Mouse (Mus musculus) kidney, postnatal 0 days (tissue): ENCODE measurements at regions not wholly inside any gene's neighbourhood (a gene's known extent, or its start where the extent isn't known, plus 50 kb on each side); places are given as distances from the start of the nearest gene placed in this dataset.

Experiments
- ATAC-seq: fragments of 200-750 bp; cut with Nextera tagmentation; replicated peaks from 2 replicates; pipeline ENCODE4 v1.8.0; 2017; ENCODE audit warnings: low read depth, moderate number of reproducible peaks, moderate TSS enrichment, moderate library complexity; ENCODE audit not compliant: low FRiP score
- DNase-seq: peaks from one replicate; pipeline ENCODE4 v3.0.0-alpha.2; 2016; ENCODE audit warnings: low spot score
- H3K27ac ChIP-seq: fragments of 300-500 bp; sonication (generic); 2 replicates; pipeline ENCODE4 v1.5.1; 2014; ENCODE audit warnings: mild to moderate bottlenecking
- H3K27me3 ChIP-seq: fragments of 300-500 bp; sonication (generic); 2 replicates; pipeline ENCODE4 v1.6.1; 2014; ENCODE audit warnings: low read length, mixed read lengths; ENCODE audit not compliant: insufficient read depth
- H3K36me3 ChIP-seq: fragments of 300-500 bp; sonication (generic); 2 replicates; pipeline ENCODE4 v1.6.1; 2014; ENCODE audit warnings: low read length, mixed read lengths; ENCODE audit not compliant: insufficient read depth
- H3K4me1 ChIP-seq: fragments of 300-500 bp; sonication (generic); replicated peaks from 2 replicates; pipeline ENCODE4 v1.6.1; 2014; ENCODE audit warnings: antibody characterized with exemption, low read length, mixed read lengths; ENCODE audit not compliant: insufficient read depth
- H3K4me2 ChIP-seq: fragments of 300-500 bp; sonication (generic); 2 replicates; pipeline ENCODE4 v1.6.1; 2014; ENCODE audit warnings: mild to moderate bottlenecking, low read length, moderate library complexity, mixed read lengths
- H3K4me3 ChIP-seq: fragments of 300-500 bp; sonication (generic); replicated peaks from 2 replicates; pipeline ENCODE4 v1.5.1; 2014; ENCODE audit warnings: low read depth, low read length
- H3K9ac ChIP-seq: fragments of 300-500 bp; sonication (generic); 2 replicates; pipeline ENCODE4 v1.6.1; 2014; ENCODE audit warnings: low read depth, low read length
- H3K9me3 ChIP-seq: fragments of 300-500 bp; sonication (generic); replicated peaks from 2 replicates; pipeline ENCODE4 v1.6.1; 2016; ENCODE audit warnings: low read length, inconsistent platforms, mixed read lengths
- CTCF ChIP-seq: IDR thresholded peaks from 2 replicates; pipeline ENCODE4 v1.5.1; 2016; ENCODE audit warnings: antibody characterized with exemption, low read depth, mild to moderate bottlenecking, moderate library complexity
- WGBS: fragments of 180-500 bp; shearing (Covaris S2); extraction: QIAGEN DNeasy Blood & Tissue Kit; methylation state at CpG from one replicate; pipeline ENCODE4 v1.1.7; 2014; 5-methylcytosine and 5-hydroxymethylcytosine counted together

GRCm38 (mm10) chr15:36680361-36681140 is 327.0 kb downstream of the Zfp706 start:
- H3K4me1 ChIP-seq: no peaks in the 10 kb centered on the region
- H3K27ac ChIP-seq: no peak overlapping the region
- H3K4me2 ChIP-seq: no peak overlapping the region
- ATAC-seq (no peak), DNase-seq (no peak)
- WGBS: 65% methylated on average over 11 of the region's 11 CpGs
- no peaks in the 10 kb centered on the region for H3K36me3 ChIP-seq
- H3K9ac ChIP-seq: no peak overlapping the region
- no peak overlapping the region for H3K4me3 ChIP-seq
- H3K9me3 ChIP-seq: no peaks in the 10 kb centered on the region
- H3K27me3 ChIP-seq: no peaks in the 10 kb centered on the region
- no peak for TF ChIP-seq CTCF

- Histone ChIP-seq H3K4me3 (no peak overlapping the region), H3K36me3 (no peaks in the 10 kb centered on the region), H3K4me2 (no peak overlapping the region), H3K27me3 (no peaks in the 10 kb centered on the region), H3K9me3 (no peaks in the 10 kb centered on the region), H3K27ac (no peak overlapping the region), H3K9ac (no peak overlapping the region), H3K4me1 (no peaks in the 10 kb centered on the region)
- no peak for TF ChIP-seq CTCF
- ATAC-seq (no peak), DNase-seq (no peak)
- 82% methylated on average over 13 of the region's 13 CpGs for WGBS
These were observed 328.0 kb downstream of the Zfp706 start for GRCm38 (mm10) chr15:36679577-36679976.

GRCm38 (mm10) chr15:36669748-36670147 is 337.8 kb downstream of the Zfp706 start:
- Histone ChIP-seq H3K9ac (no peak overlapping the region), H3K27me3 (no peaks in the 10 kb centered on the region; the same call in 1 of the 2 replicates), H3K9me3 (no peaks in the 10 kb centered on the region), H3K4me1 (no peaks in the 10 kb centered on the region), H3K4me3 (no peak overlapping the region), H3K36me3 (no peaks in the 10 kb centered on the region), H3K27ac (no peak overlapping the region), H3K4me2 (no peak overlapping the region)
- DNase-seq (peak; percentile 13), ATAC-seq (0 out of 2 replicates have a peak, but pooled peaks have one; percentile 29)
- 28% methylated on average over 12 of the region's 12 CpGs for WGBS
- TF ChIP-seq CTCF: no peak

- Histone ChIP-seq H3K9ac (no peak overlapping the region), H3K27me3 (no peaks in the 10 kb centered on the region; the same call in 1 of the 2 replicates), H3K36me3 (no peaks in the 10 kb centered on the region), H3K4me1 (no peaks in the 10 kb centered on the region), H3K4me3 (no peak overlapping the region), H3K9me3 (no peaks in the 10 kb centered on the region), H3K27ac (no peak overlapping the region), H3K4me2 (no peak overlapping the region)
- 40% methylated on average over 3 of the region's 3 CpGs for WGBS
- ATAC-seq (no peak), DNase-seq (no peak)
- no peak for TF ChIP-seq CTCF
These were observed 341.0 kb downstream of the Zfp706 start for GRCm38 (mm10) chr15:36666566-36666965.

- ATAC-seq: no peak
- Histone ChIP-seq H3K4me3 (no peak overlapping the region), H3K9ac (no peak overlapping the region), H3K9me3 (no peaks in the 10 kb centered on the region), H3K4me1 (no peaks in the 10 kb centered on the region), H3K36me3 (no peaks in the 10 kb centered on the region), H3K27me3 (no peaks in the 10 kb centered on the region; the same call in 1 of the 2 replicates), H3K27ac (no peak overlapping the region), H3K4me2 (no peak overlapping the region)
- WGBS: 69% methylated on average over 6 of the region's 6 CpGs
- no peak for DNase-seq
- no peak for TF ChIP-seq CTCF
These were observed 343.2 kb downstream of the Zfp706 start for GRCm38 (mm10) chr15:36664391-36664790.

GRCm38 (mm10) chr15:36660986-36661385 is 346.6 kb downstream of the Zfp706 start:
- Histone ChIP-seq H3K27me3 (no peaks in the 10 kb centered on the region), H3K4me3 (no peak overlapping the region), H3K4me1 (no peaks in the 10 kb centered on the region), H3K36me3 (no peaks in the 10 kb centered on the region), H3K9ac (no peak overlapping the region), H3K9me3 (no peaks in the 10 kb centered on the region), H3K4me2 (no peak overlapping the region), H3K27ac (no peak overlapping the region)
- DNase-seq (no peak), ATAC-seq (no peak)
- 51% methylated on average over 7 of the region's 7 CpGs for WGBS
- no peak for TF ChIP-seq CTCF
